Mouse (Mus musculus): ENCODE measurements around the gene Il17rd. TPM values are rescaled to one million over a fixed set of nuclear protein-coding genes. Genes with fewer than 3 reads are reported as not detected.

The Il17rd gene
- polyA plus RNA-seq, 1 experiment from 2014 or later: 1.9 TPM

Other genes starting within 250 kb of the Il17rd start
- gene Asb14, start 144.4 kb upstream of the Il17rd start, polyA plus RNA-seq (2015; fragmentation: Nextera tagmentation; extraction: Ambion mirVana): 0.11 TPM in 1 of 2 replicates, not detected in the other
- 62.0 and 70.0 TPM in 2 replicates for gene Appl1, start 67.7 kb upstream of the Il17rd start, polyA plus RNA-seq (2015; fragmentation: Nextera tagmentation; extraction: Ambion mirVana)
- not detected in 2 replicates for gene Hesx1, start 44.5 kb upstream of the Il17rd start, polyA plus RNA-seq (2015; fragmentation: Nextera tagmentation; extraction: Ambion mirVana)
- gene Arhgef3, start 76.0 kb downstream of the Il17rd start, polyA plus RNA-seq (2015; fragmentation: Nextera tagmentation; extraction: Ambion mirVana): 1.5 and 1.6 TPM in 2 replicates